Mouse (Mus musculus) small intestine, adult 2 months (tissue): ENCODE data around the gene Arap2. TPM values are rescaled to one million over a fixed set of nuclear protein-coding genes. Genes with fewer than 3 reads are reported as not detected.

ENCODE experiments used
- H3K27ac ChIP-seq: fragments of 200-500 bp; 2 replicates; pipeline ENCODE4 v1.5.1; 2012; ENCODE audit warnings: low read depth, low read length, control low read depth, inconsistent platforms; ENCODE audit not compliant: insufficient read depth
- H3K27me3 ChIP-seq: fragments of 200-500 bp; 2 replicates; pipeline ENCODE4 v1.6.1; 2012; ENCODE audit warnings: mild to moderate bottlenecking, moderate library complexity, low read length, inconsistent platforms; ENCODE audit not compliant: control insufficient read depth, insufficient read depth
- H3K36me3 ChIP-seq: fragments of 200-500 bp; 2 replicates; pipeline ENCODE4 v1.6.1; 2012; ENCODE audit warnings: mild to moderate bottlenecking, low read length, control low read depth, inconsistent platforms; ENCODE audit not compliant: control insufficient read depth, insufficient read depth
- H3K4me1 ChIP-seq: fragments of 200-500 bp; 2 replicates; pipeline ENCODE4 v1.6.1; 2012; ENCODE audit warnings: low read length, inconsistent platforms, mixed read lengths; ENCODE audit not compliant: control insufficient read depth, insufficient read depth, insufficient read length
- H3K4me3 ChIP-seq: fragments of 200-500 bp; 2 replicates; pipeline ENCODE4 v1.5.1; 2012; ENCODE audit warnings: low read depth, mild to moderate bottlenecking, control low read depth, inconsistent platforms, low read length, moderate library complexity
- CTCF ChIP-seq: fragments of 200-500 bp; IDR thresholded peaks from 2 replicates; pipeline ENCODE4 v1.5.1; 2012; ENCODE audit warnings: low read depth, mild to moderate bottlenecking, control low read depth, inconsistent platforms, low read length, moderate library complexity, mixed read lengths; ENCODE audit not compliant: insufficient replicate concordance, insufficient read length; ENCODE audit errors: extremely low read depth
- POLR2A ChIP-seq: fragments of 200-500 bp; IDR thresholded peaks from 2 replicates; pipeline ENCODE4 v1.6.1; 2012; ENCODE audit warnings: low read depth, mild to moderate bottlenecking, control low read depth, inconsistent platforms, low read length, moderate library complexity
- WGBS: fragments of 180-500 bp; shearing (Covaris S2); methylation state at CpG from one replicate; pipeline ENCODE4 v1.1.7; 2018; 5-methylcytosine and 5-hydroxymethylcytosine counted together
- polyA plus RNA-seq: library from polyadenylated mRNA; depleted of rRNA; stranded (reverse); fragments of >200 nt; gene quantifications from 2 replicates; pipeline ENCODE4 v1.2.3, GENCODE M21; 2012; rRNA removed

The Arap2 gene
- polyA plus RNA-seq, 1 experiment: 2.9 TPM

DNA sequence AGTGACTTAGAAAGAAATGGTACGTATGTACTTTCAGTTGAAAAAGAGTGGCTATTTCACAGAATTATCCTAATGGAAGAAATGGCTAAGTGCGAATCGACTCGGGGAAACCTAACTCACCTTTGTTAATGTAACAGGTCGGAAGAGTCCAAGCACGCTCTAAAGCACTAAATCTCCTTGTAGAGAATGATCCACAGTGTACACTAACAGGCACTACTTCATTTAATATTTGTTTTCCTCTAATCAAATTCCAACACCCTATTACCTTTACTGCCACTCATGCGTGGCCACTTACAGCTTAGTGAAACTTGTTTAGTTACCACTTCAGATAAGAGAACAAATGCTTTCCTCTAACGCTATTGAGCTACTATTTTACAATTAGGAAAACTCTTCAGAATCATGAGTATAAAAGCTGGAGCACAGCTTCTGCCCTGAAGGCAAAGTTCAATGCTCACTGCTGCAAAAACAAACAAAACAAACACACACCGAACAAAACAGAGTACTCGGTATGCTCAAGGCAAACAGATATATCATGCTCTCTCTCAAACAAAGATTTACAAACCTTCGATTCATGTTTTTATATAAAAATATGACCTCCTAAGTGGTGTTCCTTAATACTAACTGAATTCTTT is 143.0 kb downstream of the Arap2 start:
- Histone ChIP-seq H3K4me1 (no peaks in the 10 kb centered on the region), H3K36me3 (peaks cover 7% of the 10 kb centered on the region), H3K27ac (no peak overlapping the region), H3K27me3 (no peaks in the 10 kb centered on the region), H3K4me3 (no peak overlapping the region)
- 74% methylated on average over 11 of the region's 11 CpGs for WGBS
- no peak for TF ChIP-seq CTCF
- TF ChIP-seq POLR2A: no peak

DNA sequence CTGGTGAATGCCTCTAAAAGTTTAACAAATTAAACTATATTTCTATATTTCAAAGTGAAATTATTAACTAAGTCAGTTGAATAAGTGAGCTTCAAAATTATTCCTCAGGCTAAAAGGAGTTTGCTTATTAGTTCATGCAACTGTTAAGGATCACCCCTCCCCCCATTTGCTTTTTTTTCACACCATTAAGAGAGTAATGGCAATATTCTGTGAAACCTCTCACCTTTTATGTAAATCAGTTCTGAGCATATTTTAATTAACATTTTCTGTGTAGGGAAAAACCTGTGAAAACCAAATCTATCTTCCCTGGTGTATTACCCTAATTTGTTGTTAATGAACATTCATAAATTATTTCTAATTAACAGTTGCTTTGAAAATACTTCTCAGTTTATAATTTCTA is 147.7 kb downstream of the Arap2 start:
- H3K27ac ChIP-seq: no peak overlapping the region
- no peaks in the 10 kb centered on the region for H3K27me3 ChIP-seq
- H3K36me3 ChIP-seq: peaks cover 19% of the 10 kb centered on the region
- TF ChIP-seq CTCF (no peak), POLR2A (no peak)
- no peak overlapping the region for H3K4me3 ChIP-seq
- no peaks in the 10 kb centered on the region for H3K4me1 ChIP-seq

DNA sequence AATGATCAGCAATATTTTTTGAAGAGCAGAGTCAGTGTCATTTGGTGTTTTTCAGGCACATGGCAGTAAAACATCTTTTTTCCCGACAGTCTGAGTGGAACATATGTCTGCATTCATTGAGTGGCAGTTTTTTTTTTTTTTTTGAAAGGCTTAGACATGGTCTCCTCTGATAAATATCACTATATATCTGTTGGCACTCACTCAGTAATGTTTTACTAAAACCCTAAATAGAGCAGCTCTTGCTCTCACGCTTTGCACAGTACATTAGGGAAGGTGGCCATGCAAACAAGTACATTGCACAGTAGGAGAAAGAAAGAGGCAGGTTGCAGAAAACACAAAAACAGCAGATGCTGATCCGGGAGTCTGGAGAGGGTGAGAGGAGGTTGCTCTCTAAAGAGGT is 154.0 kb downstream of the Arap2 start:
- WGBS: 86% methylated on average over 3 of the region's 3 CpGs

DNA sequence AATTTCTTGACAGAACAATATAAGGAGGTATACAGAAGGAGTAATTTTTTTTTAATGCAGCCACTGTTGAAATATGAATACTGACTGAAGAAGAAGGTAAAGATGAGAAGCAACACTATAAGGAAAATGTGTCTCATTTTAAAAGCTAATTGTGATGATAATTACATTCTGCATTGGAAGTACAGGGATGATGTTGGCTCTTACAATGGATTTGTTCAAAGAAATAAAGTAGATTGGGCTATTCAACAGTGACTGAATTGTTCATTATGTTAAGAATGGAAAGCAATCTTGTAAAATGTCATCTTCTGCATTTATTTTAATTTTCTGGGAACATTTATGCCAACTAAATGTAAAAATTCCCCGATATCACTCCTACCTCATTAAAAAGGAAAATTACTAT is 178.6 kb downstream of the Arap2 start:
- Histone ChIP-seq H3K36me3 (no peaks in the 10 kb centered on the region), H3K4me3 (no peak overlapping the region), H3K4me1 (no peaks in the 10 kb centered on the region), H3K27ac (no peak overlapping the region), H3K27me3 (no peaks in the 10 kb centered on the region)
- 87% methylated on average over 1 of the region's 1 CpGs for WGBS
- TF ChIP-seq CTCF (no peak), POLR2A (no peak)

More for the DNA sequence above, 154.0 kb downstream of the Arap2 start:
- Histone ChIP-seq H3K4me3 (no peak overlapping the region), H3K36me3 (peaks cover 38% of the 10 kb centered on the region), H3K4me1 (no peaks in the 10 kb centered on the region), H3K27me3 (no peaks in the 10 kb centered on the region), H3K27ac (no peak overlapping the region)
- no peak for TF ChIP-seq CTCF
- no peak for TF ChIP-seq POLR2A

DNA sequence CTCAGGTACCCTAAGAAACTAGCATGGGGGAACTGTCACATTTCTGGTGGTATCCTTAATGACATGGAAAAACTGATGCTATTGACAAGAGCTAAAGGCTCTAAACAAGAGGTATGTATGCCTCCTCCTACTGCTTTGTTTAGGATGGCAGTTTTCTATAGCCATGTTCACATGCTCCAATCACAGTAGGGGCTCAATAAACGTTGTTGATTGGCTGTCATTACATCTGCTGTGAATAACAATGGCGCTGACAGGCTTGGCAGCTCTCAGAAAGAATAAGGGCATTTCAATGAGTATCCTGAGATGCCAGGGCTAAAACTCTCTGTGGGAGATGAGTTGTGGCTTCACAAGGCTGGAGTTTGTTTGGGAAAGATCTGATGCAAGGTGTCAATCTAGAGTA is 183.3 kb downstream of the Arap2 start:
- Histone ChIP-seq H3K4me3 (no peak overlapping the region), H3K27ac (no peak overlapping the region), H3K36me3 (no peaks in the 10 kb centered on the region), H3K27me3 (no peaks in the 10 kb centered on the region), H3K4me1 (no peaks in the 10 kb centered on the region)
- no peak for TF ChIP-seq CTCF
- WGBS: 27% methylated on average over 2 of the region's 2 CpGs

DNA sequence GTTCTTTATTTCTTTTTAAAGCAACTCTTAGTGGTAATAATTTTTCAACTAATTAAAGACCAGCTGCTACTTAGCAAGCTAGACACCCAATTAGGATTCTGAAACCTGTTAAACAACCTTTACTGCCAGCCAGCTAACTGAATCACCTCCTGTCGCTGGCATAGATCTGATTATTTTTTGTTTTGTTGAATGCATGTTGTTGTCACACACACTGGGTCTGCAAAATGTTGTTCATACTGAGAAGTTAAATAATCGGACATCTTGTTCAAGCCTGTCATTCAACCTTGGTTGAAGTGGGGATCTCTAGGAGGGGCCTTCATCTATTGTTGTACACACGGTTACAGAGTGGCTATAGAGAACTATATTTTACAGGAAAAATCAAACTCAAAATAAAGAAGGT is 184.3 kb downstream of the Arap2 start:
- Histone ChIP-seq H3K36me3 (no peaks in the 10 kb centered on the region), H3K27ac (no peak overlapping the region), H3K4me3 (no peak overlapping the region), H3K4me1 (no peaks in the 10 kb centered on the region), H3K27me3 (no peaks in the 10 kb centered on the region)
- 81% methylated on average over 3 of the region's 3 CpGs for WGBS
- TF ChIP-seq POLR2A (no peak), CTCF (no peak)

DNA sequence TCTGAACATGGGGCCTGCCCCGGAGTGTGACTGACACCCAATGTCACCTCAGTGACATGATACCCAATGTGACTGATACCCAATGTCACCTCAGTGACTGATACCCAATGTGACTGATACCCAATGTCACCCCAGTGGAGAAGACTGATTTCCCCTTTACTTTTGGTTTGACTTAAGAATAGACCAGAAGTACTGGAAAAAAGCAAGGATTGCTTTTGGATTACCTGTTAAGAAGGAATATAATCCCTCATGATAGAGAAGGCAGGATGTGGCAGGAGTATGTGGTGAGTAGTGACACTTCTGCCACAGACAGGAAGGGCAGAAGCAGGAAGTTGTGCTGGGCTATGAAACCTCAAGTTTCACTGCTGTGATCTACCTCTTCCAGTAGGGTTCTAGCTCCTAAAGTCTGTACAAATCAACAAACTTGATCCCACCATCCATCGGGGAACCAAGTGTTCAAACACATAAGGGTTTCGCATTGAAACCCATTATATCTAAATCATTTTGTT is 191.6 kb downstream of the Arap2 start:
- H3K4me1 ChIP-seq: no peaks in the 10 kb centered on the region
- H3K27me3 ChIP-seq: no peaks in the 10 kb centered on the region
- WGBS: 89% methylated on average over 3 of the region's 3 CpGs
- no peaks in the 10 kb centered on the region for H3K36me3 ChIP-seq
- H3K4me3 ChIP-seq: no peak overlapping the region
- TF ChIP-seq POLR2A (no peak), CTCF (no peak)
- H3K27ac ChIP-seq: no peak overlapping the region

Other genes with a start within 250 kb of the Arap2 start
- not detected in 2 replicates for gene Dthd1, start 47.7 kb upstream of the Arap2 start, polyA plus RNA-seq